Mouse (Mus musculus): ENCODE data around the gene Gm20920.
"Not testable (repeated sequence)": the region's sequence is repeated elsewhere in the genome, so short reads cannot be mapped to it uniquely, and the experiment has no call there.

Gene Gm20920

DNA sequence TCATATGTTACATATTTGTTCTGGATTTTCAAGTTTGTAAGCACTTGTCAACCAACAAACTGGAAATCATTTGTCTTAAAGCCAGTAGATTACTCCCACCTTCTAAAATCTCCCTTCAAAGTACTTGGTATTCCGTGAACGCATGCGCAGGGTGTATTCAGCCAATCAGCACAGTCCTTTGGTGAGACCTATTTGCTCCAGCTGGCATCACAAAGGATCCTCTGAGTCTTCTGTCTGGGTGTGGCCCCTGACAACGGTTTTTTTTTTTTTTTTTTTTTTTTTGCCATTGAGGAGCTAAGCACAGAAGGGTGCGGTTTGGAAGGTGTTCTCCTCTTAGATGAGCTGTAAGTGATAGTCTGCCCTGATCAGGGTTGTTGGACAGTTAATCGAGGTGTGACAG, at the start of gene Gm20920:
Gm20920 (plus strand) TSS at position 301 of the 400 bp plus-strand sequence.
- DNase-seq: not testable (repeated sequence)

Data from retina, postnatal 1 day (tissue).